Mouse (Mus musculus) thymus, postnatal 0 days (tissue): ENCODE data around the gene Cfap97d2. TPM values are rescaled to one million over a fixed set of nuclear protein-coding genes. Genes with fewer than 3 reads are reported as not detected.
"Not testable (repeated sequence)": the region's sequence is repeated elsewhere in the genome, so short reads cannot be mapped to it uniquely, and the experiment has no call there.

Experiments used
- DNase-seq: peaks from one replicate; pipeline ENCODE4 v3.0.0-alpha.2; 2015; ENCODE audit warnings: low spot score
- polyA plus RNA-seq: library from polyadenylated mRNA; unstranded; fragments of >200 nt; fragmentation: Nextera tagmentation; extraction: Ambion mirVana; gene quantifications from 2 replicates; pipeline ENCODE4 v1.2.1, GENCODE M21; 2015

Gene Cfap97d2
- polyA plus RNA-seq, 1 experiment from 2014 or later, result not detected

- no peak for DNase-seq
These were observed 35.3 kb downstream of the Cfap97d2 start for GRCm38 (mm10) chr8:13740817-13741613.

GRCm38 (mm10) chr8:13746212-13746611 is 40.5 kb downstream of the Cfap97d2 start:
- DNase-seq, result not testable (repeated sequence)

GRCm38 (mm10) chr8:13747626-13748025 is 41.9 kb downstream of the Cfap97d2 start:
- DNase-seq, result no peak

- DNase-seq, result peak; percentile 84
These were observed 48.0 kb downstream of the Cfap97d2 start for GRCm38 (mm10) chr8:13753680-13754079.

GRCm38 (mm10) chr8:13756480-13756879 is 50.8 kb downstream of the Cfap97d2 start:
- DNase-seq, result no peak

- peak; percentile 86 for DNase-seq
These were observed 51.5 kb downstream of the Cfap97d2 start, which contains the start of gene Cdc16 for GRCm38 (mm10) chr8:13756982-13757804. Cdc16 (plus strand) TSS chr8:13757676.

GRCm38 (mm10) chr8:13757805-13758727 is 52.4 kb downstream of the Cfap97d2 start:
- DNase-seq, result peak; percentile 65

- no peak for DNase-seq
These were observed 63.5 kb downstream of the Cfap97d2 start for GRCm38 (mm10) chr8:13769206-13769605.

- DNase-seq, result no peak
These were observed 74.8 kb downstream of the Cfap97d2 start for GRCm38 (mm10) chr8:13780536-13780935.

- peak; percentile 95 for DNase-seq
These were observed 79.6 kb downstream of the Cfap97d2 start, which contains the start of gene Upf3a for GRCm38 (mm10) chr8:13785250-13785763. Upf3a (plus strand) TSS chr8:13785615.

GRCm38 (mm10) chr8:13785764-13786299 is 80.1 kb downstream of the Cfap97d2 start:
- DNase-seq, result peak; percentile 99

GRCm38 (mm10) chr8:13789606-13790005 is 83.9 kb downstream of the Cfap97d2 start:
- no peak for DNase-seq

Other genes starting within 250 kb of the Cfap97d2 start
- 169 and 187 TPM in 2 replicates for gene Gas6, start 211.4 kb upstream of the Cfap97d2 start, polyA plus RNA-seq
- gene 1700029H14Rik, start 143.4 kb upstream of the Cfap97d2 start, polyA plus RNA-seq, result not detected in 2 replicates
- 24.2 TPM in 2 replicates for gene Rasa3, start 28.3 kb upstream of the Cfap97d2 start, polyA plus RNA-seq
- gene Cdc16, start 51.8 kb downstream of the Cfap97d2 start, polyA plus RNA-seq, result 101 and 102 TPM in 2 replicates
- 37.6 and 45.9 TPM in 2 replicates for gene Upf3a, start 79.7 kb downstream of the Cfap97d2 start, polyA plus RNA-seq
- gene AF366264, start 132.5 kb downstream of the Cfap97d2 start, polyA plus RNA-seq, result not detected in 2 replicates
- gene Champ1, start 163.8 kb downstream of the Cfap97d2 start, polyA plus RNA-seq, result 23.3 and 26.7 TPM in 2 replicates
- gene Coprs, start 184.4 kb downstream of the Cfap97d2 start, polyA plus RNA-seq, result 5.1 and 7.4 TPM in 2 replicates